Mouse (Mus musculus) c-Kit-positive CD71-positive TER-119-negative erythroid progenitor cells, embryonic 14.5 days (primary cell): ENCODE measurements around the gene Fgr.
"Not testable (repeated sequence)": the region's sequence is repeated elsewhere in the genome, so short reads cannot be mapped to it uniquely, and the experiment has no call there.

Experiments
- DNase-seq: peaks from one replicate; pipeline ENCODE4 v3.0.0-alpha.2; 2013; ENCODE audit warnings: low read depth

Fgr gene

DNA sequence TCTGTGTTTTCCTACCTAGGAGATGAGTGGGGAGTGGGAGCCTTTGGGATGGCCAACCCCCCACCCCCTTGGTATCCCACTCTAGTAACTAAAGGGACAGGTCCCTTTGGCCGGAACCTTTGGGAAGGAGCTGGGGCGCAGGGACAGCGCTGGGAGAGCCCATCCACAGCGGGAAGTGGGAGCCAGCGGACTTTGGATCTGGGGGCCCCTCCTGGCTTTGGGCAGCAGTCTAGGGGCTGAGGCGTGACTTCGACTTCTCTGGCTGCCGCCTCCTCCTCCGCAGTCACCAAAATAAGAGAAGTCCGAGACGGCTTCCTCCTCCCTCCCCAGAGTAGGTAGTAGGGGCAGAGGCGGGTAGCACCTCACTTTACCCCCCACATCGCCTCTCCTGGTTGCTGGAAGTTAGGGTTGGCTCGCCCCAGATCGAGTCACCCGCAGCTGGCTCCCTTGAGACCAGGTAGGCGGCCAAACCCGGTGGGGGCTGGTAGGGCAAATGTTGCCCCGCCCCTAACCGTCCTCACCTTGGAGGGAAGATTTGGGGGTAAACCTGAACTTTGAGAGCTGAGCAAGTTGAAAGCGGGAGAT lies at the start of gene Fgr:
TSS of gene Fgr (plus strand) at position 282 of the 585 bp plus-strand sequence.
- DNase-seq, result no peak

DNA sequence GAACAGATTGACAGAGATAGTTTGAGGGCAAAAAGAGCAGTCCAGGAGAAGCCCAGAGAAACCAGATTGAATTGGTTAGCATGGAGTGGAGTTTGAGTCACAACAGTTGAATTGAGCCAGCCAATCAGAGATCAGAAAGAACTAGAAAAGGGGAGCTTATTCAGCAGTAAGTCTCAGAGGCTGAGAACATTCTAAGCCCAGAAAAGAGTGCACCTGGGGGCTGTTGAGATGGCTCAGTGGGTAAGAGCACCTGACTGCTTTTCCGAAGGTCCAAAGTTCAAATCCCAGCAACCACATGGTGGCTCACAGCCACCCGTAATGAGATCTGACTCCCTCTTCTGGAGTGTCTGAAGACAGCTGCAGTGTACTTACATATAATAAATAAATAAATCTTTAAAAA lies 47.4 kb upstream of the Fgr start:
- not testable (repeated sequence) for DNase-seq

DNA sequence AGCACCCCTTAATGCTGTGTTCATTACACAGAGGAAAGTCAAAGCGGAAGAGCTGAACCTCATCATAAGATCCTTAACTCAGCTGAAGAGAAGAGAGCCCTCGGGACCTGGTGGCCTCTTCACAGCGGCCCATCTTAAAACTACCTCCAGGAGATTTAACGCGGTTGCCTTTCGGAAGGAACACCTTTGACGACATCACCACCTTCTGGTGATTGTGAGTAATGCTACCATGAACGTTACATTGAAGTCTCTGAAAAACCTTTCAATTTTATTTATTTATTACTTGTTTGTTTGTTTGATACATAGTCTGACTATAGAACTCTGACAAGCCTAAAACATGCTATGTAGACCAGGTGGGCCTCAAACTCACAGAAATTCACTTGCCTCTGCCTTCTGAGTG lies 43.1 kb upstream of the Fgr start:
- DNase-seq, result peak; percentile 73

- no peak for DNase-seq
Observed at GRCm38 (mm10) chr4:132932752-132933404, 41.0 kb upstream of the Fgr start.

DNA sequence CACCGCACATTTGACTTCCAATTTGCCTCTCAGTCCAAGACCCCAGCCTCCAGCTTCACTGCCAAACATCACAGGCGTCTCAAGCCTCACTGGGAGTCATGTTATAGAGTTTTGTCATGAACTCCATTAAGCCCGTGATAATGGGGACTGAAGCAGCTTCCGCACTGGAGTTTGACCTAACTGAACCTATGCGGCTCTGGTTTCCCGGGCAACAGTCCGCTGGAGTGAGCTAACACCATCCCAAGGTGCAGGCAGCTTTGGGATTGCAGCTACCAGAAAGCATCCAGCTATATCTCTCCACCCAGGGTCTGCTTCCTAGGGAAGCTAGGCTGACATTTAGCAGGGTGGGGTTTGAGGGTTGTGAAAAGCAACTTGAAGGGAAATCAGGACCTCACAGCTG lies 39.3 kb upstream of the Fgr start:
- DNase-seq, result no peak

DNA sequence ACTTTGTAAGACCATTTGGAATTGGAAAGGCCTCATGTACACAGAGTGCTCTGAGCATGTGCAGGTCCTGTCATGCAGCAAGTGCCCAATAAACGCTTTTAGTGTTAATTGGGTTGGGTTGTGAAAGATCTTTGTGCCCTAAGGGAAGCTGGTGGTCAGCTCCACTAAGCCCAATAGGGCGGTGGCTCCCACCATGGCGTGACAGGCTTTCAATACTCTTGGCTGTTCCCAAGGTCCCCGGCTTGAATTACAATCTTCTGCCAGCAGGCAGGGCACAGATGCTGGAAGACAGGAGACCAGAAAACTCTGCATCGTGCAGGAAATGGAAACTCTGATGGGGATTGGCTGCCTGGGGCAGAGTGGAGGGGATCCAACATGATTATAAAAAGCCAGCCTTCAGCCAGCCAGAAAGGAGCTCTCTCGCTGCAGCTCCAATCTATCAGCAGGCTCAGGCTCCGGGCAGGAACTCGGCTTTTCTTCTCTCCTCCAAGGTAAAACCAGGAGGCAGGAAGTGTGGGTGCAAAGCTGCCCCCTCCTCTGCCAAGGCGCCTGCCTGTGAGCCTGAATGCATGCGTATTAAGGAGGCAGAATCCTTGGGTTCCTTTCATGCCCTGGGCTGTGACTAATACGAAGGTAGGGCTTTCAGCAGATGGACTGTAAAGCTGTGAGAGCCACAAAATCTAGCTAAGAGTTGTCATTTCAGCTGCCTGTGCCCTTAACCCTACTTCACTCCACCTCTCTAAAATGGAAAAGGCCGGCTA lies 35.5 kb upstream of the Fgr start:
- DNase-seq, result no peak

DNA sequence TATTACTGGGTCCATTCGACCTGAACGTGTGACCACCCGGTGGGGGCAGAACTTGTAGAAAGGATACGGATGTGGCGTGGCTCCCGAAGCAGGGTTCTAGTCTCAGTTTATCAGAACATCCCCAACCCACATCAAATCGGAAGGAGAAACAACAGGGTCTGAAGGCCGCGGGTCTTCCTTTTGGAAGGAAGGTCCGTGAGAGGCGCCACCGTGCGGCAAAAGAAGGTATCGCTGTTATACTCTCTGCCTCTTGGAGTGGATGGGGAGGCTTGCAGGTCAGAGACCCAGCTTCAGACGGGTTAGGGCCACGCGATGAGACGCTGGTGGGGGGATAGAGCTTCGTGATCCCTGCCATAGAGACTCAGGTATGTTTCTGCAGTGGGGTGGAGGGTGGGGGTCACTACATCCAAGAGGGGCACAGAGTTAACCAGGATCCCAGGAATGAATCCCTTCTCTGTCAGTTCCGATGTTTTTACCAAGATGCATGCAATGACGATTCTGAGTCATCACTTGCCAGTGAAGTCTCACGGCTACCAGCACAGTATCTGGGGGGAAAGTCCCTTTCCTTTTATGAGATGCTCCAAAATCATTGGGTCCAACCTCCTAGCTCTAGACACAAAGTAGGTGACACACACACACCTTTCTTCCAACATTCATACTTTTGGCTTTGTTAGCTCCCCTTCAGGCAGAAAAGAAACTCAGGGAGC lies 34.3 kb upstream of the Fgr start:
- DNase-seq, result no peak

GRCm38 (mm10) chr4:132941012-132941729 lies 32.7 kb upstream of the Fgr start:
- DNase-seq, result no peak

DNA sequence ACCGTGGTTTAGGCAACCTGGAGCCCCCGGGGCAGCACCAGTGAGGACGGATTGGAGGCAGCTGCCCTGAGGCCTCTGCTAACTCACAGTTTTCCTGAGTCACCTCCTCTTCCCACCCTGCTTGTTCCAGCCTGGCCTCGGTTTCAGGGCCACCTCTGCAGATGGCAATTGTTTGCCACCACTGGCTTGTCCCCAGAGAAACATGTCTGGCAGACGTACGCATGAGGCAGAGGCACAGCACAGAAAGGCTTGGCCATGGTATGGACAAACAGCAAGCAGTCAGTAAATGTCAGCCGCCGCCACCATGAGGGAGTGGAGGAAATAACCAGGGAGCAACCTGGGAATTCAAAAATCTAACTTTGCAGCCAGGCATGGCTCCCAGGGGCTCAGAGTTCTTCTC lies 30.8 kb upstream of the Fgr start:
- no peak for DNase-seq

DNA sequence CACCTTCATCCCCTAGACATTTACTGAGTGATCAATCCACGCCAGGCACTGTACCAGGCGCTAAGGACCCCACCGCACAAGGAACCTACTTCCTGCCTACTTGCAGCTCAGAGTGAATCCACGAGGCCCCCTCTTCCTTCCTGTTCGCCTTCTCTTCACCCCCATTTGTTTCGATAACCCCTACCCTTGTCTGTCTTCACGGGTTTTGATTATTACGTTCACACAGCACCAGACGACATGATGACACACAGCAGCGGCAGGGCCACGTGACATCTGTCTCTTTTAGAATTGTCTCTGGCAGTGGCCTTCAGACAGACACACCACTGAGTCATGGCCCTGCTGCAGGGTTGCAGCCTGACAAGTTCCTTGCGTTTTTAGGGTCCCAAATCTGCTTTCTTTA lies 29.8 kb upstream of the Fgr start:
- DNase-seq, result no peak

GRCm38 (mm10) chr4:132944776-132945175 lies 29.1 kb upstream of the Fgr start:
- DNase-seq, result no peak

- no peak for DNase-seq
Observed at GRCm38 (mm10) chr4:132945261-132946046, 28.4 kb upstream of the Fgr start.

- DNase-seq, result no peak
Observed at GRCm38 (mm10) chr4:132946047-132947001, 27.6 kb upstream of the Fgr start.

DNA sequence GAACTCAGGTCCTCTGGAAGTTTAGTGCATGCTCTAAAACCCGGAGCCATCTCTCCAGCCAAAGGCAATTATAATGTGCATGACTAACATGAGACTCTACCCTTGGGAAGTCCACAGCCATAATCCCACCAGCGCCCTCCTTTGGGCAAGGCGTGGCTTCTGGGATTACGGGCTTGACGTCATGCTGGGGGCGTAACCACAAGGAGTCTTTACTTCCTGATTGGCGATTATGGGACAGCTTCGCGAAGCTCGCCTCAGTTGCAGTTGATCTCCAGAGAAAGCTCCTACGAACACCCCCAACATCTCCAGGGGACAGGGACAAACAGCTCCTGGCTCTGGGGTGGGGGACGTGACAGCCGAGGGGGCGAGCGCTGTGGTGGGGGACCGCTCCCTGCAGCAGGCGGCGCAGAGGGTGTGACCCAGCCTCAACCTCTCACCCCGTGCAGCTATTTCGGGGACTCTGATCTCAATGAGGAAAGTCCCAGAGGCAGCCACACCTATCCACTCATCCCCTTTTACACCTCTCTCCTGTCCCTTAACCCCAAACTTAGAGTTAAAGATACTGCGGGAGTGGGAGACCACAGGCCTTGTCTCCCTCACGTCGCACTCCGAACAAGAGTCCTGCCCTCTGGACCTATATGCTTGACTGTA lies 23.9 kb upstream of the Fgr start:
- DNase-seq, result no peak

DNA sequence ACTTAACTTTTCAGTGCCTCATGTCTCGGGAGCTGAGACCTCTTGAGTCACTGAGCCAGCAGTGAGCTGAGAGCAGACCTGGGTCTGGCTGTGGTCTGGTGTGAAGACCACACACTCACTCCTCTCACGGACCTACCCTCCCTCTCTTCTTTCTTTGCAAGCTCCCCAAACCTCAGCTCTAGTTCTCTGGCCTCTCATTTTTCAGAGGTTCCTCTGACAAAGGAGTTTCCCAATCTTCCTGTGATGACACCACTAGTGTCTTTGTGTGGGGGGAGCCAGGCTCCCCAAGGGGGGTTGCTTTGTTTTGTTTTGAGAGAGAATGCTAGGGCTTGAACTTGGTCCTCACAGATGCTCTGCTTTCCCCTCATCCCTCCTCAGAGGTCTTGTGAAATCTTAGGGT lies 22.9 kb upstream of the Fgr start:
- DNase-seq, result no peak

DNA sequence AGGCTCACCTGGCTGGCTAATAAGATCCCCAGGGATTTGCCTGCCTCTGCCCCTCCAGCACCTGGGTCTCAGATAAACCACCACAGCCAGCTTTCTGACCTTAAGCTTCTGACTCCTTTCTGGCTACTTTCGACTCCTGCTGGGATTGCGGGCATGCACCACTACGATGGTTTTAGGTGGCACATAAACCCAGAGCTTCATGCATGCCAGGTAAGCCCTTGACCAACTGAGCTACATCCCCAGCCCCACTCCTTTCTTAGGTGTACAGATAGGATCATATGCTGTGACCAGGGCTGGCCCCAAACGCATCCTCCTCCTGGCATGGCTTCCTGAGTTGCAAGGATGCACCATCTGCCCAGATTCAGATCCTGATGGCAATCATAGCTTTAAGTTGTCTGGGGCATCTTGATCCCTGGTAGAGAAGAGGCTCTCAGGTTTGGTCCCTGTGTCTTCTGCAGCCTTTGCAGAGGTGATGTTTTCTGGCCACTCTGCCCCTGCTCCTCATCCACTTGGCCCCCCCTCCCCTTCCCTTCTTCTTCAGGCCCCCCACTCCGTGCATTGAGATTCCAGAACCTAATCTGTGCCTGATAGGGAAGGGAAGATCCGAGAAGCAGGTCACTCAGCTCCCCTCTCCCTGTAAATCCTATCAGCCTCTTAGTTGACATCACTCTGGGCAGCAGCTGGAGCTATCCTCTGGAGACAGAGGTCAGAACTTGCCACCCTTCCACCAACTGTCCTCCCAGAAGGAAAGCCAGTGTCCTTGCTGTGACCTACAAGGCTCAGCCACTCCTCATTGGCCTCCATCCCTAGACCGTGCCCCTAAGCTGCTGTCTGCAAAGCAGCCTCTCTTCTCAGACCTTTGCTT lies 19.1 kb upstream of the Fgr start:
- no peak for DNase-seq

- DNase-seq, result no peak
Observed at GRCm38 (mm10) chr4:132955395-132955791, 18.5 kb upstream of the Fgr start.
